Mouse (Mus musculus): Measurements from ENCODE around the gene Cdx4. TPM values are rescaled to one million over a fixed set of nuclear protein-coding genes. Genes with fewer than 3 reads are reported as not detected.

Gene Cdx4
- not detected for total RNA-seq (2023)

DNA sequence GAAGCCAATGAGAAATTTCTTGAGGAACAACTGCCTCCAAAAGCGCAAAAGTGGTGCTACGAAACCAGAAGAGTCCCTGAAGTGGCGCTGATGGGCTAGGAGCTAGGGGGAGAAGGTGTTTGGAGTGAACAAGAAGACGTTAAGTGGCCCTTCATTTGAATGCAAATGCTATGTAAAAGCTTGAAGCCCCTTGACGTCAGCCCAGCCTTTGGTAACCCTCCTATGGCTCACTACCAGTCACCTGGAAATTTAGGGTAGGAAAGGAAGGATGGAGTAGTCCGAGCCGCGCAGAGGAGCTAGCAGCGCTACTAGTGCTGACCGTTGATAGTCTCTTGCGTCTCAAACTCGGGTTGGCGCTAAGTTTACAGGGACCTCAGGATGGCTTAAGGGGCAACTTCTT, at the start of gene Cdx4:
Cdx4 (plus strand) TSS at position 253 of the 400 bp plus-strand sequence.

DNA sequence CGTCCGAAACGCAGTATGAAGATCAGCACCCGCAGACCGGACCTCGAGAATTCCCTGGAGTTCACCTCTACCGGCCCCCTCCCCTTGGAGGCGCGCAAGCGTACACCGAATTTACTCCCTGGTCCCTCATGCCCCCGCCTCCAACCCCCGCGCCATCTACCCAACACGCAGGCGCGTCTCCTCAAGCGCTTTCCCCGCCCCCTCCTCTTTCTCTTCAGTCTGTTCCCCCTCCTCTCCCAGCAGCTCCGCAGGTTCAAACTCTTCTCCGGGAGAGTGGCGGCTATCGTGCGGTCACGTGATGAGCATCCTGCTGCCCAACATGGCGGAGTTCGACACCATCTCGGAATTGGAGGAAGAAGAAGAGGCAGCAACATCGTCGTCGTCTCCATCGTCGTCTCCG, 35.1 kb downstream of the Cdx4 start, which contains the start of gene Chic1:
Chic1 (plus strand) TSS at position 190 of the 400 bp plus-strand sequence.

Other genes with a start within 250 kb of the Cdx4 start
- gene Nap1l2, start 134.8 kb upstream of the Cdx4 start, total RNA-seq (2023) = not detected
- gene Chic1, start 35.1 kb downstream of the Cdx4 start, total RNA-seq (2023) = 1 to 10 TPM; 1.6 to 2.6 TPM
- gene Tsx, start 93.1 kb downstream of the Cdx4 start, total RNA-seq (2023) = not detected
- gene Gm26992, start 100.6 kb downstream of the Cdx4 start, total RNA-seq (2023) = not detected